Mouse (Mus musculus): ENCODE measurements around the gene D630039A03Rik.

Gene D630039A03Rik

GRCm38 (mm10) chr4:57916201-57916661 lies at the start of gene D630039A03Rik:
Gene D630039A03Rik, minus strand, starts transcription at chr4:57916297.
- DNase-seq (ENCODE audit: low spot score in 2 of 2), result no peak

- no peak for DNase-seq (ENCODE audit: low spot score in 2 of 2)
Measured at GRCm38 (mm10) chr4:57965516-57965915, 49.4 kb upstream of the D630039A03Rik start.

GRCm38 (mm10) chr4:57964143-57964542 lies 48.0 kb upstream of the D630039A03Rik start:
- DNase-seq (ENCODE audit: low spot score in 2 of 2), result no peak

- no peak for DNase-seq (ENCODE audit: low spot score in 2 of 2)
Measured at GRCm38 (mm10) chr4:57959056-57959455, 43.0 kb upstream of the D630039A03Rik start.

- DNase-seq (ENCODE audit: low spot score in 2 of 2), result no peak
Measured at GRCm38 (mm10) chr4:57958098-57958497, 42.0 kb upstream of the D630039A03Rik start.

- DNase-seq (ENCODE audit: low spot score in 2 of 2), result no peak
Measured at GRCm38 (mm10) chr4:57957200-57958085, 41.3 kb upstream of the D630039A03Rik start.

GRCm38 (mm10) chr4:57956029-57956960 lies 40.2 kb upstream of the D630039A03Rik start, which contains the start of gene Txn1:
Gene Txn1, minus strand, starts transcription at chr4:57956411.
- peak; percentile 88 to 93 for DNase-seq (ENCODE audit: low spot score in 2 of 2)

GRCm38 (mm10) chr4:57955544-57955958 lies 39.5 kb upstream of the D630039A03Rik start:
- peak; percentile 37 to 46 for DNase-seq (ENCODE audit: low spot score in 2 of 2)

GRCm38 (mm10) chr4:57954991-57955390 lies 38.9 kb upstream of the D630039A03Rik start:
- no peak for DNase-seq (ENCODE audit: low spot score in 2 of 2)

GRCm38 (mm10) chr4:57954580-57954979 lies 38.5 kb upstream of the D630039A03Rik start:
- DNase-seq (ENCODE audit: low spot score in 2 of 2), result no peak

GRCm38 (mm10) chr4:57953796-57954195 lies 37.7 kb upstream of the D630039A03Rik start:
- DNase-seq (ENCODE audit: low spot score in 2 of 2), result no peak

- no peak for DNase-seq (ENCODE audit: low spot score in 2 of 2)
Measured at GRCm38 (mm10) chr4:57952891-57953290, 36.8 kb upstream of the D630039A03Rik start.

- no peak for DNase-seq (ENCODE audit: low spot score in 2 of 2)
Measured at GRCm38 (mm10) chr4:57952416-57952815, 36.3 kb upstream of the D630039A03Rik start.

- DNase-seq (ENCODE audit: low spot score in 2 of 2), result no peak
Measured at GRCm38 (mm10) chr4:57949866-57950265, 33.8 kb upstream of the D630039A03Rik start.

- DNase-seq (ENCODE audit: low spot score in 2 of 2), result no peak
Measured at GRCm38 (mm10) chr4:57947476-57947875, 31.4 kb upstream of the D630039A03Rik start.

- DNase-seq (ENCODE audit: low spot score in 2 of 2), result no peak
Measured at GRCm38 (mm10) chr4:57947036-57947435, 30.9 kb upstream of the D630039A03Rik start.

- DNase-seq (ENCODE audit: low spot score in 2 of 2), result no peak
Measured at GRCm38 (mm10) chr4:57942892-57943291, 26.8 kb upstream of the D630039A03Rik start.

- DNase-seq (ENCODE audit: low spot score in 2 of 2), result no peak
Measured at GRCm38 (mm10) chr4:57940631-57941030, 24.5 kb upstream of the D630039A03Rik start.

- DNase-seq (ENCODE audit: low spot score in 2 of 2), result no peak
Measured at GRCm38 (mm10) chr4:57937292-57937691, 21.2 kb upstream of the D630039A03Rik start.

GRCm38 (mm10) chr4:57934181-57934580 lies 18.1 kb upstream of the D630039A03Rik start:
- no peak for DNase-seq (ENCODE audit: low spot score in 2 of 2)

GRCm38 (mm10) chr4:57930559-57931170 lies 14.6 kb upstream of the D630039A03Rik start:
- no peak for DNase-seq (ENCODE audit: low spot score in 2 of 2)
